Mouse (Mus musculus) gastrocnemius, postnatal 4 days (tissue): Measurements from ENCODE around the gene Itgb6. TPM values are rescaled to one million over a fixed set of nuclear protein-coding genes. Genes with fewer than 3 reads are reported as not detected.

Experiments
- DNase-seq, 2 experiments: peaks; one replicate each; pipeline ENCODE4 v3.0.0; 2021 to 2022; ENCODE audit warnings: low spot score in 2 of 2, mixed read lengths in 2 of 2
- long read RNA-seq, 2 experiments: library from polyadenylated mRNA; stranded (forward); transcript quantifications; one replicate each; pipeline ENCODE4 v2.0.0; 2021
- total RNA-seq, 2 experiments: library from RNA; stranded (reverse); gene quantifications; 2 replicates each; pipeline ENCODE4 v1.2.3; 2021

The Itgb6 gene
- 10 to 100 TPM; 35.8 to 36.2 TPM for total RNA-seq
- long read RNA-seq, experiment 1, transcript Itgb6-201 (18 exons, 2,995 nt): major isoform, 14 of 20 reads
- long read RNA-seq, experiment 1, partial matches to known transcripts: 1 of 20 reads
- long read RNA-seq, experiment 1, other reads (novel, unspliced or antisense): 5 of 20 reads
- long read RNA-seq, experiment 2, transcript Itgb6-201 (18 exons, 2,995 nt): major isoform, 12 of 21 reads
- long read RNA-seq, experiment 2, partial matches to known transcripts: 3 of 21 reads
- long read RNA-seq, experiment 2, other reads (novel, unspliced or antisense): 6 of 21 reads

DNA sequence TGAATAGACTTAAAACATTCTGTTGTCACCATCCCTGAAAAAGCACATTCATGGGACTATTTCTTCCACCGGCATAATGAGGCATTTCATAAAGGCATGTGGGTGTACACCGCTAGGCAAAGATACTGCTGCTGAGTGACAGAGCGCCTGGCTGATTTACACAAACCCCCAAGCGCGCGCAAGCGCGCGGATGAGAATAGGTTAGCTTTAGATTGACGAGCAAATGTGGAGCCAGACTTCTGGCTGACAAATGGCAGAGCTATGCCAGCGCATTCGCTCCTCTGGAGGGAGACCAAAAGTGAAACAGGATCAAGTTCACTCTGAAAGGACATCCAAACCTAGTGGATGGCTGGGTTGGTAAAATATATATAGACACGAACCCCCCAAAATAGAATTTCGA is at the start of gene Itgb6:
Gene Itgb6 (minus strand): TSS at position 130 of the 400 bp plus-strand sequence.
- peak in 1 of 2 experiments; percentile 45 for DNase-seq

DNA sequence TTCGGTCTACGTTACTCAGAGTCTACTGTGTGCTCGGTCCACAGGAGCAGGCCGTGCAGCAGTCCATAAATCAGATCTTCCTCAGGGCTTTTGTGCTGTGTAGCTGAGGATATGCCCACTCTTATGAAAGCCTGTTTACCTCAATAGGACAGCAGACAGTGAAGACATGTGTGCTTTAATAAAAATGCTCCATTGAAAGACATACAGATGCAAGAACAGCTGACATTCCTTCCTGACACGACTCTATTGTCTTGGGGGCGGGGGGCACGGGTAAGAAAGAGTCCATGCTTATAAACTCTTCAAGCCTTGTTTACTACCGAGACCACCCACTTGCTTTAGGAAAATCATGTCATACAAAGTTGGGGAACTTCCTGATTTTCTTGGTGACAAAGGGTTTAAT is 44.0 kb upstream of the Itgb6 start:
- DNase-seq: no peak

DNA sequence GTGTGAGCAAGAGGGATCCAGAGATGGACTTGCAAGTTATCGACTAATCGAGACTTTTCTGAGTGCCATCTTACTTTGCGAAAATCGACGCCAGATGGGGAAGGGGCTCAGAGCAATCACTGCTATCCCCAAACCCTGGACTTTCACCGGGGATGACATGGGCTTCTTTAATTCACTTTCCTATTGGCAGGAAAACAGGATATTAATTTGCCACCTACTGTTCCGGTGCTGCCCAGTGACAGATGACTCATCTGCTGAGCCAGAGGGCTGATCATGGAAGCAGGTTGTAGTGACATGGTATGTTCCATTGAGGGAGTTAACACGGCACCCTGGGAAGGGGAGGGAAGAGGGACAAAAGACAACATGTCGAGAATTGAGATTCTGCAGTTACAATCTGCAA is 33.8 kb upstream of the Itgb6 start:
- no peak for DNase-seq

DNA sequence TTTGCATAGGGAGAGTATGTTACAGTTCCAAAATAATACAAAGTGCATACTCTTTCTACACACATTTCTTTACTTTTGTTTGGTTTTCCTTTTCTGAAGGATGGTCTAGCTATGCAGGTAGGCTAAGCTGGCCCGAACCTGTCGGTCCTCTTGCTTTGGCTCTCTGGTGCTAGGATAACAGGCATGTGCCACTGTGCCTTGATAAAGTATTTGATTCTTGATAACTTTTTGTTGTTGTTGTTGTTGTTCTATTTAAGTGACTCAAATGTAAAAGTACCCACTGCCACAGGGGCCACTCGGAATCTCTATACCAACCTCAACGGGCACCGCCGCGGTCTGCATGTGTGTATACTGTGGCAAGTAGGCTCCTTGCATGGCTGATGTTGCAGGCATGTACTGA is 32.7 kb upstream of the Itgb6 start:
- DNase-seq: no peak

DNA sequence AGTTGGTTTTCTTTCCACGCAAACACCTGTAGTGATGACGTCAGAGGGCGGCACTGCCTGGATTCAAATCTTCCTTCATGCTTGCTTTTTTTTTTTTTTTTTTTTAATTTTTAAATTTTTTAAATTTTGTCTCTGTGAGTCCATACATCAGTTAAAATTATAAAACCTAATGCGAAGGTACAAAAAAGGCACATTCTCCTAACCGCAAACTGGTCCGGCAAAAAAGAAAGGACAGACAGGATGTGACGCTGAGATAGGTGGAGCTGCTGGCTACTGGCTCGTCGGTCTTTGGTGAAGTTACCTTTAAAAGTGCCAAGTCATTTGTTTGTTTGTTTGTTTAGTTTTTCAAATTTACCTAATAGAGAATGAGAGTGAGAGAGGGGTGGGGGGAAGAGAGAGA is 28.8 kb upstream of the Itgb6 start:
- no peak for DNase-seq

DNA sequence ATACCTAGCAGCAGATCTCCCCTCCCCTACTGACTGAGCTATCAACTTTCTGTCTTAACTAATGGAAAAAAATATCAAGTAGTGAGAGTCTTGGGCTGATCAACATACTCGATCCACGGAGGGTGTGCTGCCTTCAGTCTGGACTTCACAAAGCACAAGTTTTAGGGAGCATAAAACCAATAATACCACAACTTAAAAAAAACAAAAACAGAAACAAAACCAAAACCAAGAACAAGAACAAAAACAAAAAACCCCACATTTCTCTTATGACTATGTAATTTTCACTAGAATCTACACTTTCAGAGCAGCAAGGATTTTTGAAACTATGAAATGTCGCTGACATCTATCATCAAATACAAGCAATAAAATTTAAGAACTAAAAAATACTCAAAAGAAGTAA is 28.1 kb upstream of the Itgb6 start:
- no peak for DNase-seq

DNA sequence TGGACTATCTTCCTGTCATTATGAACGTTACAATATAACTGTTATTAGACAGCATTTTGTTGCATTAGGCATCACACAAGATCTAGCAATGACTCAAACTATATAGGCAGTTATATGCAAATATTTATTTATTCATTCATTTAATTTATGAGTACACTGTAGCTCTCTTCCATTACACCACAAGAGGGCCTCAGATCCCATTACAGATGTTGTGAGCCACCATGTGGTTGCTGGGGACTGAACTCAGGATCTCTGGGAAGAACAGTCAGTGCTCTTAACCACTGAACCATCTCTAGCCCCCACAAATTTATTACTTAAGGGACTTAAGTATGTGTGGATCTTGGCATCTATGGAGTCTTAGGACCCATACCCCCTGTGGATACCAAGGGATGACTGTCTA is 26.1 kb upstream of the Itgb6 start:
- DNase-seq: no peak

DNA sequence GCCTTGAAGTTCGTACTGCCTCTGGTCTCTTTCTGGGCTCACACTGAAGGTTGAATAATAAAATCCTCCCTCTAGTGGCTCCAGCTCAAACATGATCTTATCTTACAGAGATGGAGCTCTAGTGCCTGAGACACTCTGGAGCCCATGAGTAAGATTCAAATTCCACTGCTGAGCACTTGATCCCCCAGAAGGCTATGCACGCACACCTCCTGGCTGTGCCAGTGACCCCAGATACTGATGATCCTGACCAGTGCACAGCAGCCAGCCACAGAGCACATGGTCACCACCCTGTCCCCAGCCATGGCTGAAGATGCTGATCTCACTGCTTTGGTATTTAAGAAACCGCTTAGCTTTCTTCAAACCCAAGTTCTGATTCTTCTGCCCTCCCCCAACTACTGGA is 25.1 kb upstream of the Itgb6 start:
- peak; percentile 29 to 32 for DNase-seq

DNA sequence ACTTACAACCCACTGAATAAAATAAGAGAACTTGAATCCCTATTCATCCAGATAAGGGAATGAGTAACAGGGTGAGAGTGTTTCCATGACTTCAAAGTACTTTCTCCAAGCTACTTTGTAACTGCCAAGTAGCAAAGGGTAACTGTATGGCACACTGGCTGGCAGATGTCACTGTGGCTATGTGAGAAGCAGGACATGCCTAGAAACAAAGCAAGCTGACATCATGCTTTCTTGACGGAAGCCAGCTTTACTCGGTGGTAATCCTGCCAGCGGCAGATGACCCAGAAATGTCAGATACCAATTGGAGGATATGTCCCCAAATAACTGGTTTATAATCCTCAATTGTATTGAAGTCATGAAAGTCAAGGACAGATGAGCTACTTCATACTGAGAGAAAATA is 22.2 kb upstream of the Itgb6 start:
- DNase-seq: no peak

DNA sequence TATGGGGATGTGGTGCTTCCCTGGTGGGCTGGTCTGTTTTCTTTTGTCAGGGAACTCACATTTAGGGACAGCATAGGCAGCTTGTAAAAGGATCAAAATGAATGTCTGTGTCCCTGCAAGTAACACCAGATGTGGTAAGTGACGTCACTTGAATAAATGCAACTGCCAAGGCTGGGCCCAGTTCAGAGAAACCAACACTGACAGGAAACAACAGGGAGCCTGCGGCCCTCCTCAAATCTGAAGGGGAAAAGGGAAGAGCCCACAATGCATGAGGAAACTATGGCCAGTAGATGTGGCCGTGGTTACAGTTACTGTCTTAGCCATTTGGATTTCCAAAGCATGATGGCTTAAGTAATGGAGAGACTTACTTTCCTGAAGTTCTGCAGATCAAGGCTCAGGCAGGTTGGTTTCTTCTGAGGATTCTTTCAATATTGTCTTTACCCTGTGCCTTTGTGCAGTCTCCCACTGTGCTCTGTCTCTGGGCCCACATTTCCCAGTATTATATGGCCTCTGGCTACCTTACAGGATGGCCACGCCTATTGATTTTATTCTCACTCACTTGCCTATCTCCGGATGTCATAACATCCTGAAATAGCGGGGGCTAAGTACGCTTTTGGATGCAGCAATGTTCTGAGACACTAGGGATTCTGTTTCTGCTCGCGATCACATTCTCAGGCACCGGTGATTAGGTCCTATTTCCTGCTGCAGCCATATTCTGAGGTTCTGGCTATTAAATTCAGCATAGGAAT is 17.1 kb upstream of the Itgb6 start:
- no peak for DNase-seq

DNA sequence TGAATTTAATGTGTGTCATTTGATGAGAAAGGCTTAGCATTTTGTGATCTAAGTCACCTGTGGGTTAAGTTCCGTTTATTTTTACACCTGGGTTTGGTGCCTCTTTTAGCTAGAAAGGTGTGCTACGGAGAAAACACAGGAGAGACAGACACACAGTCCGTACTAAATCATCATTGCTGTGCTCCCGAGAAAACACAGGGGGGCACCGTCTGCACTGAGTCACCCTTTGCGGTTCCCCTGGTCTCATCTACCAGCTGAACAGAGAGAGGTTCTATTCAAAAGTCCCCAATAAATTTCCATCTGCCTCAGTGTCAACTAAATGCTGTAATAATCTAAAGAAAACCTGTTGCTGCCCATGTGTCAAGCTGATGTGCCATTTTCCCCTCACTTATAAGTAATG is 8.5 kb upstream of the Itgb6 start:
- DNase-seq: no peak

DNA sequence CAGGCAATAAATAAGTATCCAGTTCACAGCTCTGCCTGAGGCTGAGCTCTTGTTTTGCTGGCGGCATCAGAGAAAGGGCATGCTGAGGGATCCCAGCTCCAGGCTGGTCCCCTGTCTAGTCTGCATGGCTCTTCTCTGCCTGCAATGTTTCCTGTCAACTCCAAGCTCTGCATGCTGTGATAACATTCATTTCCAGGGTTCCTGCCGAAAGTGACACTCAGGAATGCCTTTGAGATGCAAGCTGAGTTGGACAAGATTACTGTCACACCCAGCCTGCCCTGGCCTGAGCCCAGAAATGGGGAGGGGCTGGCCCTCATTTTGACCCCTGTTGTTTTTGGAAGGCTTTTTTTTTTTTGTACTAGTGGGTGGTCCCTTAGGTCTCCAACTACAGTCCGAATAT is 7.6 kb upstream of the Itgb6 start:
- no peak for DNase-seq

DNA sequence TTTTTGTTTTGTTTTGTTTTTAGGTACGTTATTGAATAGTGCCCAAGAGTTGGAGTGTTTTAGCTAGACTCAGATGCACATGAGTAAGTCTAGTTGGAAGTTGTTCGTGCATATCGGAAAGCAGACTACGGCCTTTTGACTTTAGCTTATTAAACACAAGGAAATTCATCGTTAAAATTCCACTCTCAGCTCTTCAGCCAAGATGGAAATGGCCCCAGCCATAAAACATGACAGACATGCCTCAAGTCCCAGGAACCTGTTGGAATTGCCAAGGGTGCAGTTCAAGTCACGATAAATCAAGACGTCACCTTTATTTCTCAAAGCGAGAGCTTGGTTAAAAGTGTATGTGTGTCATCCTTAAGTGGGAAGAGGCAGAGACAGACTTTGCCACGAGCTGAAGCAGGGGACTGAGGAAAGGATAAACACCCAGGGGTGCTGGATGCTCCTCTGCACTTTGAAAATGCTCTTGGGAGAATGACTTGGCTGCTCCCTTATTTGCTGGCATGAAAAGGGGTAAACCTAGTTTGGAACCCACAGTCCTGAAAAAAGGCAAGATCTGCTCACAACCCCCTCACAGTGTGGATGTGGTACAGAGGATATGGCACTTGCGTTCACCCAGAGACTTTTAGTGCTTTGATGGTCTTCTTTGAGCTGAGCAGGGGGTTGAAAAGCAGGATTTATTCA is 6.6 kb upstream of the Itgb6 start:
- no peak for DNase-seq

DNA sequence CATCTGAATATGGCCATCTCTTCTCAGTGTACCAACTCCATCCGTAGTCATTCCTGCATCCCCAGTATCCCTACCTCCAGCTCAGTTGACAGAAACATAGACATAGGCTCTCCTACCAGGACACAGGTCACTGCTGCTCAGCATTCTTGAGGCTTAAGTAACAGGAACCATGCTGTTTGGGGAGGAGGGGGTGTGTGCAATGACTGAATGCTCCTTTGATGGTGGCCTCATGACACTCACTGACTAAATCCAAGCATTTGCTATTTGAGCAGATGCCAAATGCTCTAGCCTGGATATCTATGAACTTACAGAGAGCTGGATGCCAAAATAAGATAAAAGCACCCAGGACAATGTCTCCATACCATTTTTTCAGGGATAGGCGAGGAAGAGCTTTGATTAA is 2.2 kb upstream of the Itgb6 start:
- DNase-seq: no peak

DNA sequence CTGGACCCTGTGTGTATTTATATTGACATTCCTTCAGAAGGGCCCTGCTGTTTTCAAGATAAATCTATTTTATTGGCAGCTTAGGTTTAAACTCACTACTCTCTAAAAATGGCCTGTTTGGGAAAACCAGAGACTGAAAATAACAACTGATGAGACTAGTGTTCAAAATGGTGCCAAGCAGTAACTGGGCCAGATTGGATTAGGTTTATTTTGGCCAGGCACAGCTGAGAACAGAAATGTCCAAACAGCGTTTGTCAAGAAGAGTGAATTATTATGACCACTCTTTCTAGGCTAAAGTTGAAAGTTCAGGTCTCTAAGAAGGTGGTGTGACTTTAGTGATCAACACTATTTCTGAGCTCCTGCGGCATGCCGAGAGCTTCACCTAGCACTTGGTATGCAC is 524 bp upstream of the Itgb6 start:
- no peak for DNase-seq

DNA sequence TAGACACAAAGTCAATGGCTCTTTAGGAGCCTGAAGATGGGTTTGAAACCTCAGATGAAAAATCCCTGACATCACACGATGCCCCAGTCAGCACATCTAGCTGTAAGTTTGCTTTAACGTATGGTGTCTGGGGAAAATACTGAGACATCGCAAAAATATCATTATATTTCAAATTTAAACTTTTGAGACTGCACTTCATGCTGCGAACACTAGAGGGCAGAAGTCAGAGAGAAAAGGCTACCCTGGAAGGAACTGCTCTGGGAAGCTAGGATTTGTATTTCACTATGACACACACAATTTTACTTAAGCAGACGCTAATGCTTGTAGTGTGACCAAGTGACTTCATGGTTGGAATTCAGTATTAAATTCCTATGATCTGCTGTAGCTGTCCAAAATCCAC is 1.5 kb downstream of the Itgb6 start:
- DNase-seq: no peak

DNA sequence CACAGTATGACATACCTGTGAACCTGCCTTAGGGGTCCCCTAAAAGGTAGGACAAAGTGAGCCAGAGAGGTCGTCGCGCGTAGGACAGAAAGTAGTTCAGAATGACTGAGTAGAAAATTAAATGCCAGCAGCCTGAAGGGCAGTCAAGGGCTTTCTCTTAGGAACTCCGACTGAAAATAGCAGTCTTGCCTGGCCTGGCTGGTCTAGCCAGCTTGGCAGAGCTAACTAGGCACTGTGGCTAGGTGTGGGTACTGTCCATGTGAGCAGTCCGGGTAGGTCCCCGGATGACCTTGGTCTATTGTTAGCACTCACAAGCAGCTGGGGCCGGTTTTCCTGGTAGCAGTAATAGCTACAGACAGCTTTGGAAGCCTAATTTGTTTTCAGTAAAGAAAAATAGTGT is 2.2 kb downstream of the Itgb6 start:
- DNase-seq: no peak

DNA sequence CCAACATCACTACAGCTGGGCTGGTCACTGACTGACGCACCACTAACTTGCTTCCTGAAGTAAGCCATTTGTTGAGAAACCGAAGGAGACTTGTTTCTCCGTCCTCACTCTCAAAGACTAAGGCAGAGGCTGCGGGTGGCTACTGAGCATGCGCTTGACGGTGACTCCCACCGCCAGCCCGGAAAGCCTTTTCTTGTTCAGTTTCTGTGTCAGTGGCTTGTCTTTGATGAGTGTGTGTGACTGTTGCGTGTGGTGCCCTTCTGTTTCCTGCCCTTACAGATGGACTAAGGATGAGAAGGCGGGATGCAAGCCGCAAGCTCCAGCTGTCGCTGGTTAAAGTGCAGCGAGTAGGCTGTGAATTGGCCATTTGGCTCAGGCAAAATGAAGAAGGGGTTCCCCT is 5.1 kb downstream of the Itgb6 start:
- no peak for DNase-seq

DNA sequence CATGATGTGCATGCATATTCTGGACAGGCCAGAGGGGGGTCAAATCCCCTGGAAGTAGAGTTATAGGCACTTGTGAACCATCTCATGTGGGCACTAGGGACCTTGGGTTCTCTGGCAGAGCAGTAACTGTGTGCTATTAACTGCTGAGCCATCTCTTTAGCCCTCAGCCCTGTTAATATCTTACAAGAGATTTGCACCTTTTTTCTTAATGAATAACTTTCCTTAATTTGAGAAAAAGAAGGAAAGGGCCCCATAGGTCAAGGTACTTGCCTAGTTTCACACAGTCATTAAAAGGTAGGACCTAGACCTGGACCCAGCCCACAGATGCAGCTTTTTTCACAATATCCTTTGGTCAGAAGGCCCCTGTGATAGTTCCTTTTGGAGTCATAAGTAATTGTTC is 5.9 kb downstream of the Itgb6 start:
- no peak for DNase-seq

DNA sequence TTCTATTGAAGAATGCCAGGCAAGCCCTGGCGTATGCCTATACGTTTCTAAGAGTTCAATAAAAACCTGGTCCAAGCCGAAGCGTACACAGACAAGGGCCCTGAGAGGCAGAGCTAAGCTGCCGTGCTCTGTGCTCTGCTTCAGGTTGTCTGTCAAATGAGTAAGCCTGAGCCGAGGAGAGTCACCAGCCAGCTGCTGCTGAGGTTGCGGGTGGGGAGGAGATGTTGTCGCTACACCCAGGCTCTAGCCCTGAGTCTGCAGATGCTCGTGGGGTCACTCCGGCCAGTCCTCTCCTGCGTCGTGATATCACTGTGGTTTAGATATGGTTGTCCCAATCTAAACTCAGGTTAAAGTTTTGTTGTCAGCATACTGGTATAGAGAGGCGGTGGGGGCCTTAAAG is 6.7 kb downstream of the Itgb6 start:
- no peak for DNase-seq

DNA sequence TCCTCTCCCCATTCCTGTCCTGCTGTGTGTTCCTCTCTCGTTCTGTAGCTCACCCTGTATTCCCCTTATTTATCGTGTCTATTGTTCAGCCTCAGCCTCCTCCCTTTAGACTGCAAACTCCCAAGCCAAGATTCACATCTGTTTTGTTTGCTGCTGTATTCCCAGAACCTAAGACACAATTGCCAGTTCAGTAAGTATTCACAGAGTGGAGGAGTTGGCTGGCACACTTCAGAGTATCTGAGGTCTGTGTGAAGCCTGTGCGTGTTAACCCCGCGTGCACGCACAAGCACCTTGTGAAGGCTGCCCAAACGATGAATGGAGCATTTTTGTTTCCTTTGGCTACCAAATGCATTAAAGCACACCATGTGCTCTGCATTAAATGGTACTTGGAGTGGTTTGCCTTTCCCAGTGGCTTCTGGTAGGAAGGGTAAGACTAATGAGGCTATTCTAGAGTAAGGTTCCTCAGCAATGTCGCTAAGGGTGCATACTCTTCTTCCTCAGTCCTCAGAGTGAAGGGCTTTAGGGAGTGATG is 7.4 kb downstream of the Itgb6 start:
- DNase-seq: no peak

DNA sequence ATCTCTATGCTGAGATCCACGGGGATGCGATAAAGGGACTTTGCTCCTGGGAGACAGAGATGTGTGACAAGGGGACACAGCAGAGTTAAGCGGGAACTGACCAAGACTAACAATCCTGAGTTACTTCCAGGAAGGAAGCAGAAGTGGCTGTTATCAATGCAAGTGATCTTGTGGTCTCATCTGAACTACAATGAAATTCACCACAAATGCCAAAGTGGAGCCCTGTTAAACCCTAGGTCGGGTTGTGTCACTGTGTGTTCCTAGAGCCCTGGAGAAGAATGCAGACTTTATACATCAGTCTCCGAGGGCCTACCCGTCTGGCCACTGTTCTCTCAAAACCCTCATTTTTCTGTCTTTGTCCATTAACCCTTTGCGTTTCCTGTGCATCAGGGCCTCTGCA is 8.0 kb downstream of the Itgb6 start:
- no peak for DNase-seq
